Comparison of ENCODE assay signal across 15 mouse cellular contexts in genomic region chr19:24367722-24368121, GRCm38 (mm10).
"Had no signal": no experiment of that assay in that cellular context is flagged by ENCODE, and none has a peak within 500 bp of the region (broad histone marks: within the 10 kb centered on the region; RNA-seq: fewer than 3 reads in every experiment).

No protein-coding gene starts in this region.

- H3K27ac ChIP-seq: intestine, embryonic 15.5 days; kidney, embryonic 15.5 days; limb, embryonic 13.5 days; midbrain, embryonic 10.5 days; neural tube, embryonic 15.5 days; stomach, embryonic 15.5 days had no signal

- DNase-seq: kidney, adult 2 months; kidney, postnatal 14 days; left cerebral cortex, postnatal 4 days; lung, embryonic 14.5 days; lung, postnatal 10 days; lung, postnatal 4 days; midbrain, embryonic 14.5 days; thymus, postnatal 36 days had no signal

- H3K4me3 ChIP-seq: intestine, embryonic 15.5 days; kidney, embryonic 15.5 days; limb, embryonic 13.5 days; midbrain, embryonic 10.5 days; myocyte; neural tube, embryonic 15.5 days; stomach, embryonic 15.5 days had no signal
